Mouse (Mus musculus) MEL (cell line): ENCODE measurements around the gene Tnni2.

Experiments used
- CTCF ChIP-seq, 3 experiments: IDR thresholded peaks in 2 of 3; conservative IDR thresholded peaks in 1 of 3; 2 replicates each; pipeline ENCODE4 v1.5.1; 2011 to 2012; ENCODE audit warnings: low read length in 3 of 3, low read depth in 2 of 3, mild to moderate bottlenecking in 2 of 3, improper control_type of control experiment in 1 of 3, inconsistent platforms in 1 of 3, mixed read lengths in 1 of 3, moderate library complexity in 1 of 3; ENCODE audit not compliant: control insufficient read depth in 1 of 3, insufficient read depth in 1 of 3, poor library complexity in 1 of 3, severe bottlenecking in 1 of 3
- E2F4 ChIP-seq: IDR thresholded peaks from 2 replicates; pipeline ENCODE4 v1.6.1; 2011; ENCODE audit warnings: low read depth, low read length, improper control_type of control experiment, borderline replicate concordance
- EP300 ChIP-seq, 2 experiments: IDR thresholded peaks; 2 replicates each; pipeline ENCODE4 v1.6.1; 2011; ENCODE audit warnings: improper control_type of control experiment in 2 of 2, low read length in 2 of 2, low read depth in 1 of 2, mild to moderate bottlenecking in 1 of 2
- GABPA ChIP-seq: IDR thresholded peaks from 2 replicates; pipeline ENCODE4 v1.6.1; 2012; ENCODE audit warnings: low read depth, mild to moderate bottlenecking, inconsistent platforms, low read length, improper control_type of control experiment, moderate library complexity
- GATA1 ChIP-seq: IDR thresholded peaks from 2 replicates; pipeline ENCODE4 v1.6.1; 2011; ENCODE audit warnings: low read depth, low read length, improper control_type of control experiment
- MAX ChIP-seq: IDR thresholded peaks from 2 replicates; pipeline ENCODE4 v1.6.1; 2011; ENCODE audit warnings: low read length, improper control_type of control experiment
- MYC ChIP-seq: IDR thresholded peaks from 2 replicates; pipeline ENCODE4 v1.6.1; 2011; ENCODE audit warnings: low read depth, mild to moderate bottlenecking, low read length, improper control_type of control experiment, moderate library complexity
- NELFE ChIP-seq: IDR thresholded peaks from 2 replicates; pipeline ENCODE4 v1.6.1; 2011; ENCODE audit warnings: low read depth, low read length, improper control_type of control experiment
- POLR2A ChIP-seq, 2 experiments: IDR thresholded peaks; 2 replicates each; pipeline ENCODE4 v1.6.1; 2011 to 2012; ENCODE audit warnings: low read length in 2 of 2, mild to moderate bottlenecking in 2 of 2, control low read depth in 1 of 2, improper control_type of control experiment in 1 of 2, low read depth in 1 of 2, moderate library complexity in 1 of 2; ENCODE audit not compliant: control insufficient read depth in 1 of 2, insufficient read depth in 1 of 2, poor library complexity in 1 of 2
- RAD21 ChIP-seq: IDR thresholded peaks from 2 replicates; pipeline ENCODE4 v1.6.1; 2011; ENCODE audit warnings: mild to moderate bottlenecking, low read depth, low read length, improper control_type of control experiment
- TCF12 ChIP-seq: IDR thresholded peaks from 2 replicates; pipeline ENCODE4 v1.6.1; 2014; ENCODE audit warnings: low read depth, mild to moderate bottlenecking, inconsistent platforms, low read length, improper control_type of control experiment, moderate library complexity
- ZC3H11A ChIP-seq: IDR thresholded peaks from 2 replicates; pipeline ENCODE4 v1.6.1; 2012; ENCODE audit warnings: low read depth, mild to moderate bottlenecking, inconsistent platforms, low read length, improper control_type of control experiment
- ZMIZ1 ChIP-seq: IDR thresholded peaks from 2 replicates; pipeline ENCODE4 v1.6.1; 2012; ENCODE audit warnings: low read depth, mild to moderate bottlenecking, inconsistent platforms, low read length, improper control_type of control experiment, moderate library complexity
- ZNF384 ChIP-seq: IDR thresholded peaks from 2 replicates; pipeline ENCODE4 v1.6.1; 2012; ENCODE audit warnings: low read depth, mild to moderate bottlenecking, inconsistent platforms, low read length, improper control_type of control experiment

- TF ChIP-seq POLR2A (IDR thresholded peaks at IDR 0.05; ENCODE audit: control insufficient read depth in 1 of 2, insufficient read depth in 1 of 2, low read depth in 1 of 2, low read length in 2 of 2, poor library complexity in 1 of 2) (no peak), MAX (no peak), ZMIZ1 (no peak), CTCF (IDR thresholded peaks at IDR 0.05 in 2 of 3, conservative IDR thresholded peaks at IDR 0.05 in 1 of 3; ENCODE audit: control insufficient read depth in 1 of 3, insufficient read depth in 1 of 3, low read depth in 2 of 3, low read length in 3 of 3, poor library complexity in 1 of 3, severe bottlenecking in 1 of 3) (no peak), ZNF384 (no peak), EP300 (IDR thresholded peaks at IDR 0.05; ENCODE audit: low read depth in 1 of 2, low read length in 2 of 2) (no peak), TCF12 (no peak), E2F4 (no peak), MYC (no peak), GABPA (no peak), RAD21 (no peak), NELFE (no peak), GATA1 (no peak), ZC3H11A (no peak)
Measured at GRCm38 (mm10) chr7:142446264-142446663, 4.7 kb downstream of the Tnni2 start.
